ENCODE assay signal across 8 mouse cellular contexts in the genomic region with DNA sequence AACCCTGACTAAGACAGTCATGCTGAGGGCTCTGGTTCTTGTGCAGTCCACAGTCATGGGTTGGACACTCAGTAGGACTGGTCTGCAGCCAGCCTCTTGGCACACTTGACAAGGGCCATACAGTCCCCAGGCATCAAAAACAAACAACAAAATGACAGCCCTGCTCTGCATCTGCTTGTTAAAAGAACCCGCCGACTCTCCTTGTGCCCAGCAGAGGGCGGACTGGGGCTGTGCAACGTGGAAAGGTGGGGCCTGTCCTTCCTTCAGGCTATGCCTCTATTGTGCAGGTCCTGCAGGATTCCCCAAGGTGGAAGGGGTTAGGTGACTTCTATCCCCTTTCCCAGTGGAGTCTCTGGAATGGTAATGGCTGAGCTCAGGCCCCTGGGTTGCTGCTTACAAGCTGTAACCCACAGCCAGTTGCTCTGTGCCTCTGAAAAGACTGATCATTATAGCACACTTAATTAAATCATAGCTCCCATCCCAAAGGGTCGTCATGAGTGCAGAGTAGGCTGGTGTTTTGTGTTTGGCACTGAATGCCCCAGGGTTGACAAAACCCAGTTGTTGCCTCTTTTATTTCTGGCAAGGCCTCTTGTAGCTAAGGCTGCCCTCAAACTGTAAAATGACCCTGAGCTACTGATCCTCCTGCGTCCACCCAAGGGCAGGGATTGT. TPM values are rescaled to one million over a fixed set of nuclear protein-coding genes. Genes with fewer than 3 reads are reported as not detected.
DNase-seq lines count a peak whose midpoint lies in the region; ATAC-seq and TF ChIP-seq lines count a peak whose summit lies in the region.
"Not testable (repeated sequence)": the region's sequence is repeated elsewhere in the genome, so short reads cannot be mapped to it uniquely, and the experiment has no call there.

No protein-coding gene starts in this region.

- H3K27me3 ChIP-seq in Patski: not testable (repeated sequence)

- TF ChIP-seq CTCF in Patski (IDR thresholded peaks at IDR 0.05): peak; percentile 74
- TF ChIP-seq CTCF in left cerebral cortex, adult 2 months (IDR thresholded peaks at IDR 0.05): peak; percentile 75

- in situ Hi-C loops in Patski (cut with MboI; ENCODE audit: low pct_unique_long_range_greater_than_20kb): not testable (repeated sequence)

- CTCF ChIA-PET in Patski (lab: Charles Lee): interaction anchor here (0.8 to 3.0 kb wide), 11 partner anchors 25 to 270 kb away, joined by 3 to 21 read pairs (median 3); no protein-coding TSS in a partner anchor

- ATAC-seq in Patski: peak; percentile 26
- ATAC-seq in inflammation-experienced regulatory T-cells, adult 6 months: peak; percentile 38
- ATAC-seq in megakaryocyte progenitor cell, adult 5-6 weeks (replicated peaks; ENCODE audit: poor library complexity): peak; percentile 75

- not testable (repeated sequence) for H3K4me3 ChIP-seq in left cerebral cortex, adult 2 months

- DNase-seq in Patski (ENCODE audit: low read depth, low spot score): not testable (repeated sequence)
- peak; percentile 73 to 81 for DNase-seq in cerebellum, postnatal 25 days
- DNase-seq in frontal cortex, postnatal 36 days (ENCODE audit: low spot score in 2 of 2): peak; percentile 55 to 64
- peak; percentile 56 to 70 for DNase-seq in left cerebral cortex, adult 2 months (ENCODE audit: extremely low spot score in 1 of 2, low spot score in 2 of 2)
- DNase-seq in right cerebral cortex, postnatal 10 days (ENCODE audit: low spot score in 2 of 2): peak; percentile 61 to 75
- peak; percentile 27 to 64 for DNase-seq in urinary bladder, postnatal 4 days (ENCODE audit: low spot score in 2 of 2)

- intact Hi-C loops in left cerebral cortex, adult 2 months (cut with DNase I): not testable (repeated sequence)

- POLR2A ChIA-PET in Patski (lab: Charles Lee): interaction anchor here (0.9 kb wide), 1 partner anchor 77 kb away, joined by 3 read pairs; no protein-coding TSS in a partner anchor

- not testable (repeated sequence) for H3K27ac ChIP-seq in left cerebral cortex, adult 2 months

RNA-seq across cellular contexts. Expression of a gene that starts 21.7 kb away (rescaled TPM):
- 73.1 TPM for polyA plus RNA-seq in Patski (2021)
- polyA plus RNA-seq in inflammation-experienced regulatory T-cells, adult 6 months (2017; shearing (Covaris generic)): 10 to 100 TPM; 16.2 to 29.9 (median 29.4) TPM
- 10 to 100 TPM; 40.8 to 41.6 TPM for total RNA-seq in left cerebral cortex, adult 2 months (2021)
- 18.1 and 23.7 TPM in 2 replicates for total RNA-seq in megakaryocyte progenitor cell, adult 5-6 weeks (2015)
- 23.6 and 29.4 TPM in 2 replicates for total RNA-seq in megakaryocyte progenitor cell, adult 5-6 weeks (2017)

RNA-seq across cellular contexts. Expression of a gene that starts 28.0 kb away (rescaled TPM):
- not detected for polyA plus RNA-seq in Patski (2021)
- polyA plus RNA-seq in inflammation-experienced regulatory T-cells, adult 6 months (2017; shearing (Covaris generic)): not detected
- 10 to 100 TPM; 32.8 to 40.1 TPM for total RNA-seq in left cerebral cortex, adult 2 months (2021)
- not detected in 2 replicates for total RNA-seq in megakaryocyte progenitor cell, adult 5-6 weeks (2015)
- total RNA-seq in megakaryocyte progenitor cell, adult 5-6 weeks (2017): not detected in 2 replicates

Comparison
In these comparisons a context has a peak if more than half of its experiments do, and no peak if none do; other contexts are left out.
1. RNA of a gene that starts 28.0 kb away (total RNA-seq): 32.8 to 40.1 TPM in left cerebral cortex, adult 2 months; not detected in megakaryocyte progenitor cell, adult 5-6 weeks; every median in the first group is over 10 times any median in the second.
2. Peak in every context shown above with its lines, with median percentiles within 50 percentile points of each other: ATAC-seq.